ENCODE assay signal across 14 mouse cellular contexts in genomic region chr12:76527245-76527881, GRCm38 (mm10). TPM values are rescaled to one million over a fixed set of nuclear protein-coding genes. Genes with fewer than 3 reads are reported as not detected.
DNase-seq lines count a peak whose midpoint lies in the region; ATAC-seq and TF ChIP-seq lines count a peak whose summit lies in the region.
"Had no signal": no experiment of that assay in that cellular context is flagged by ENCODE, and none has a peak within 500 bp of the region (broad histone marks: within the 10 kb centered on the region; RNA-seq: fewer than 3 reads in every experiment).

No protein-coding gene starts in this region.

- ATAC-seq in lung, postnatal 0 days, result peak; percentile 84
- ATAC-seq in hindbrain, embryonic 12.5 days (ENCODE audit: low FRiP score), result no peak
- no peak for ATAC-seq in heart, embryonic 11.5 days (replicated peaks; ENCODE audit: insufficient number of reproducible peaks, low FRiP score, low TSS enrichment)

- TF ChIP-seq CTCF in lung, postnatal 0 days (IDR thresholded peaks at IDR 0.05), result no peak
- no peak for TF ChIP-seq CTCF in small intestine, adult 2 months (IDR thresholded peaks at IDR 0.05; ENCODE audit: extremely low read depth, insufficient read length, insufficient replicate concordance, low read depth, low read length)

- H3K27ac ChIP-seq in lung, postnatal 0 days (ENCODE audit: low read length), result no peak overlapping the region
- H3K27ac ChIP-seq in small intestine, adult 2 months (ENCODE audit: insufficient read depth, low read depth, low read length), result peak overlapping the region; percentile 7; the same call in 1 of the 2 replicates
- no peak overlapping the region for H3K27ac ChIP-seq in hindbrain, embryonic 12.5 days
- H3K27ac ChIP-seq in heart, embryonic 11.5 days (ENCODE audit: low read depth, low read length), result no peak overlapping the region
- H3K27ac ChIP-seq: limb, embryonic 13.5 days; midbrain, embryonic 12.5 days had no signal

- TF ChIP-seq POLR2A in small intestine, adult 2 months (IDR thresholded peaks at IDR 0.05; ENCODE audit: low read depth, low read length), result no peak

- peaks cover 11% of the 10 kb centered on the region; the same call in 1 of the 2 replicates for H3K27me3 ChIP-seq in lung, postnatal 0 days (replicated peaks; ENCODE audit: insufficient read depth, low read length)
- no peaks in the 10 kb centered on the region for H3K27me3 ChIP-seq in small intestine, adult 2 months (ENCODE audit: control insufficient read depth, insufficient read depth, low read length)
- peaks cover 30% of the 10 kb centered on the region for H3K27me3 ChIP-seq in hindbrain, embryonic 12.5 days
- H3K27me3 ChIP-seq in heart, embryonic 11.5 days (ENCODE audit: control insufficient read depth, insufficient read depth, low read length), result peaks cover 23% of the 10 kb centered on the region

- no peak overlapping the region for H3K4me3 ChIP-seq in lung, postnatal 0 days (ENCODE audit: low read depth, low read length)
- H3K4me3 ChIP-seq in small intestine, adult 2 months (ENCODE audit: low read depth, low read length), result no peak overlapping the region
- H3K4me3 ChIP-seq in hindbrain, embryonic 12.5 days, result no peak overlapping the region
- no peak overlapping the region for H3K4me3 ChIP-seq in heart, embryonic 11.5 days (ENCODE audit: low read depth, low read length)
- H3K4me3 ChIP-seq: limb, embryonic 13.5 days; midbrain, embryonic 12.5 days had no signal

- H3K4me1 ChIP-seq in lung, postnatal 0 days (ENCODE audit: insufficient read depth, low read depth, low read length), result no peaks in the 10 kb centered on the region; the same call in none of the 2 replicates
- H3K4me1 ChIP-seq in small intestine, adult 2 months (ENCODE audit: control insufficient read depth, insufficient read depth, insufficient read length, low read length), result peaks cover 6% of the 10 kb centered on the region; the same call in 1 of the 2 replicates
- no peaks in the 10 kb centered on the region for H3K4me1 ChIP-seq in hindbrain, embryonic 12.5 days
- peaks cover 11% of the 10 kb centered on the region for H3K4me1 ChIP-seq in heart, embryonic 11.5 days (ENCODE audit: control insufficient read depth, insufficient read depth, low read length)

- H3K9ac ChIP-seq in lung, postnatal 0 days (replicated peaks; ENCODE audit: low read depth), result no peak overlapping the region
- no peak overlapping the region for H3K9ac ChIP-seq in hindbrain, embryonic 12.5 days
- no peak overlapping the region for H3K9ac ChIP-seq in heart, embryonic 11.5 days (ENCODE audit: low read depth, low read length)
- H3K9ac ChIP-seq: limb, embryonic 13.5 days; midbrain, embryonic 12.5 days had no signal

- no peaks in the 10 kb centered on the region for H3K36me3 ChIP-seq in lung, postnatal 0 days (ENCODE audit: insufficient read depth, low read length)
- no peaks in the 10 kb centered on the region for H3K36me3 ChIP-seq in small intestine, adult 2 months (ENCODE audit: control insufficient read depth, insufficient read depth, low read length)
- no peaks in the 10 kb centered on the region for H3K36me3 ChIP-seq in hindbrain, embryonic 12.5 days
- H3K36me3 ChIP-seq in heart, embryonic 11.5 days (ENCODE audit: control insufficient read depth, insufficient read depth, low read length), result no peaks in the 10 kb centered on the region
- H3K36me3 ChIP-seq: limb, embryonic 13.5 days; midbrain, embryonic 12.5 days had no signal

- no peak overlapping the region for H3K4me2 ChIP-seq in lung, postnatal 0 days (replicated peaks; ENCODE audit: low read depth, low read length)
- no peak overlapping the region for H3K4me2 ChIP-seq in hindbrain, embryonic 12.5 days (replicated peaks)
- no peak overlapping the region for H3K4me2 ChIP-seq in heart, embryonic 11.5 days
- H3K4me2 ChIP-seq: limb, embryonic 13.5 days; midbrain, embryonic 12.5 days had no signal

- peak; percentile 67 for DNase-seq in CD4-positive helper T cell, adult 2 months (ENCODE audit: low read depth, low spot score)
- DNase-seq in T-cell, adult 2 months (ENCODE audit: low spot score), result peak; percentile 31
- DNase-seq in lung, postnatal 0 days (ENCODE audit: low spot score), result peak; percentile 80
- DNase-seq in ovary, postnatal 14 days (ENCODE audit: low spot score), result no peak
- no peak for DNase-seq in Muller cell, postnatal 12 days (ENCODE audit: inconsistent ontology term)
- DNase-seq: cerebellum, postnatal 36 days; heart, postnatal 36 days; kidney, postnatal 4 days; retina, postnatal 1 day had no signal

- peak; percentile 60 for TF ChIP-seq EP300 in lung, postnatal 0 days (IDR thresholded peaks at IDR 0.05)

- WGBS in lung, postnatal 0 days, result 21% methylated on average over 9 of the region's 9 CpGs
- 15% methylated on average over 9 of the region's 9 CpGs for WGBS in small intestine, adult 2 months
- WGBS in hindbrain, embryonic 12.5 days, result 65% methylated on average over 9 of the region's 9 CpGs
- WGBS in heart, embryonic 11.5 days (ENCODE audit: insufficient replicate concordance), result 43% methylated on average over 9 of the region's 9 CpGs

- H3K9me3 ChIP-seq in lung, postnatal 0 days (ENCODE audit: low read length), result no peaks in the 10 kb centered on the region
- no peaks in the 10 kb centered on the region for H3K9me3 ChIP-seq in hindbrain, embryonic 12.5 days (replicated peaks)
- no peaks in the 10 kb centered on the region for H3K9me3 ChIP-seq in heart, embryonic 11.5 days (replicated peaks; ENCODE audit: control insufficient read depth, low read length)
- H3K9me3 ChIP-seq: limb, embryonic 13.5 days; midbrain, embryonic 12.5 days had no signal

RNA-seq across cellular contexts. Expression of gene Plekhg3, which starts 3.3 kb away (rescaled TPM):
- polyA plus RNA-seq in lung, postnatal 0 days (2015; fragmentation: Nextera tagmentation; extraction: Ambion mirVana), result 2.1 and 2.9 TPM in 2 replicates
- 12.3 and 16.9 TPM in 2 replicates for polyA plus RNA-seq in small intestine, adult 2 months (2012; rRNA removed)
- 3.0 and 3.6 TPM in 2 replicates for polyA plus RNA-seq in hindbrain, embryonic 12.5 days (2016; fragmentation: Nextera tagmentation; extraction: Ambion mirVana)
- 4.4 and 5.4 TPM in 2 replicates for polyA plus RNA-seq in heart, embryonic 11.5 days (2014; fragmentation: Nextera tagmentation; extraction: Ambion mirVana)

Comparison
In these comparisons a context has a peak if more than half of its experiments do, and no peak if none do; other contexts are left out.
1. DNase-seq: peak in CD4-positive helper T cell, adult 2 months (single experiment), T-cell, adult 2 months (single experiment) and lung, postnatal 0 days (single experiment); none in ovary, postnatal 14 days (single experiment) and Muller cell, postnatal 12 days (single experiment).